Mouse (Mus musculus): Measurements from ENCODE around the gene Senp1. TPM values are rescaled to one million over a fixed set of nuclear protein-coding genes. Genes with fewer than 3 reads are reported as not detected.

Gene Senp1
- polyA plus RNA-seq, 1 experiment: not detected

DNA sequence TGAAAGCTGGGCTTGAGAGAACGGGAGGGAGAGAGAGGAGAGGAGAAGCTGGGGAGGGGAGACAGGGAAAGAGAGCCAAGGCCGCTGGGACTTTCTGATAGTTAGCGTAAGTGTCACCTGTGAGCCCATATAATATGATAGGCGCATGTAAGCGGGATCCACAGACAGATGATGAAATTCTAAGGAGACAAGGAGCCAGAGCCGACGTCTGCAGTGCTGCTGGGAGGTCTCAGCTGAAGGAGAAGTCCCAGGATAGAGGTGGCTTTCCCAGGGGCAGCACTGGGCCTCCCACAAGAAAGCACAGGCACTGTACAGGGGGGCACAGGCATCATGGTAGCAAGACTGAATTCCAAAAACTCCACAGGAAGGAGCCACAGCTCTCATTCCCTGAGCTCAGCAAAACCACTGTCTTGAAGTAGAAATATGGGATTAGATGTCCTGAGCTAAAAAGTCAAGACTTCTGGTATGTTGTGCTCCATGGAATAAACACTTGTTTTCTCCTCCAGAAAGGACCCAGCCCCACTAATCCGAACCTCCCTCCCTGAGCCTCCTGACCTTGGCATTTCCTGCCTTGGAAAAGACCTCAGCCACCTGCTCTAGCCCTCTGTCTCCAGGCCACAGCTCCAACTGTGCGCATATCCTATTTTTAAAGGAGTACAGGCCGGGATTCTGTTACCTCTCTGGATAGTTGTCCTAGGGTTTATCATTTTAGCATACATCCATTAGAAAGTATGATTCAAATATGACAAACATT, 20.7 kb upstream of the Senp1 start:
- Histone ChIP-seq H3K4me3 (ENCODE audit: insufficient read depth, low read depth, low read length) (no peak overlapping the region), H3K27ac (ENCODE audit: insufficient read depth, low read depth, low read length) (no peak overlapping the region), H3K4me1 (ENCODE audit: control insufficient read depth, insufficient read depth, low read length) (peaks cover 19% of the 10 kb centered on the region)
- TF ChIP-seq POLR2A (IDR thresholded peaks at IDR 0.05; ENCODE audit: insufficient read depth, low read depth, low read length) (no peak), CTCF (IDR thresholded peaks at IDR 0.05; ENCODE audit: insufficient read depth, low read depth, low read length) (no peak)
- WGBS: 90% methylated on average over 10 of the region's 10 CpGs

DNA sequence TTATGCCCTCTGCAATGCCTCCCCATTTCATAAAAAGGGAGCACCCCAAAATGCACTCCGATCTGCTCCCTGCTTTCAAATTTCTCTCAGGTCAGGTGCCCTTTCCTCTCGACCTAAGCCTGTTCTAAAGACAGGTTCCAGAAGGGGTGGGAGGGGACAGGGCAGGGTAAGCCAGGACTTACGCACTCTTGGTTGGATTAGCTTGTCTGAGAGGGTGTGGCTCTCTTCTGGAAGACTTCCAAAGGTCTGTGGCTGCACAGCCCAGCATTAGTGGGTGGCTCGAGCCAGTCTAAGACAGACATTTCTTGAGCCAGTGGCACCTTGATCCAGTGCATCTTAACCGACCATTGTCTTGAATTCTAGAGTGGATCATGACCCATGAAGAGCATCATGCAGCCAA, 18.2 kb upstream of the Senp1 start:
- Histone ChIP-seq H3K27ac (ENCODE audit: insufficient read depth, low read depth, low read length) (peak overlapping the region; percentile 42; the same call in 1 of the 2 replicates), H3K4me3 (ENCODE audit: insufficient read depth, low read depth, low read length) (no peak overlapping the region), H3K4me1 (ENCODE audit: control insufficient read depth, insufficient read depth, low read length) (peaks cover 22% of the 10 kb centered on the region)
- no peak for TF ChIP-seq CTCF (IDR thresholded peaks at IDR 0.05; ENCODE audit: insufficient read depth, low read depth, low read length)
- TF ChIP-seq POLR2A (IDR thresholded peaks at IDR 0.05; ENCODE audit: insufficient read depth, low read depth, low read length): no peak
- WGBS: 72% methylated on average over 5 of the region's 5 CpGs

- peak; percentile 78 for TF ChIP-seq POLR2A (IDR thresholded peaks at IDR 0.05; ENCODE audit: insufficient read depth, low read depth, low read length)
- no peak for TF ChIP-seq CTCF (IDR thresholded peaks at IDR 0.05; ENCODE audit: insufficient read depth, low read depth, low read length)
- under 1% methylated on average over 37 of the region's 37 CpGs for WGBS
- peak overlapping the region; percentile 73 for H3K4me3 ChIP-seq (ENCODE audit: insufficient read depth, low read depth, low read length)
Observed at GRCm38 (mm10) chr15:98108297-98109152, 15.0 kb upstream of the Senp1 start.

DNA sequence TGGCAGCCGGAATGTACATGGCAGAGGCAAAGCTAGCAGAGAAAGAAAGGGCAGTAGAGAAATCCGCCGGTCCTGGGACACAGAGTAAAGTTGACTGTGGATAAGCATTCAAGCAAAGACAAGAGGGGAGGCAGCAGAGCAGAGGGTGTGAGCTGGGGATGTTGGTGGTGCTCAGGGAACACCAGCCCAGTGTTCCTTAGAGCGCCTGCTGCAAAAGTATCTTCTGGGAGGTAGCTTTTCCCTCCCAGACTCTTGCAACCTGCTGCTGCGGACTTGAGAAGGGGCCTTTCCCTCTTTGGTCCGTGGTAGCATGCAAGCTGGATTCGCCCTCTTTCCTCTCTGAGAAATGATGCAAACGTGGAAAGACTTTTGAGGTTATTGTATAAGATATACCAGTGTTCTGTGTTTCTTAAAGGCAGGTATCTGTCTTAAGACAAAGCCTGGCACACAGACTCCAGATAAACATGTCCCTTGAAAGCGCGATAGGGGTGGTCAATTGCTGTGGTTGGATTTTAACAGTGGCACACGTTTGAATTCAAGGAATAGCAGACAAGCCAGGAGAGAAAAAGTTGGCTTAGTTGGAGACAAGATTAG, 14.3 kb upstream of the Senp1 start:
- no peak for TF ChIP-seq POLR2A (IDR thresholded peaks at IDR 0.05; ENCODE audit: insufficient read depth, low read depth, low read length)
- no peak for TF ChIP-seq CTCF (IDR thresholded peaks at IDR 0.05; ENCODE audit: insufficient read depth, low read depth, low read length)
- peak overlapping the region; percentile 73 for H3K4me3 ChIP-seq (ENCODE audit: insufficient read depth, low read depth, low read length)
- WGBS: 24% methylated on average over 11 of the region's 11 CpGs
- peaks cover 22% of the 10 kb centered on the region for H3K4me1 ChIP-seq (ENCODE audit: control insufficient read depth, insufficient read depth, low read length)
- peak overlapping the region; percentile 8; the same call in 1 of the 2 replicates for H3K27ac ChIP-seq (ENCODE audit: insufficient read depth, low read depth, low read length)

More at GRCm38 (mm10) chr15:98108297-98109152, 15.0 kb upstream of the Senp1 start:
- peaks cover 22% of the 10 kb centered on the region for H3K4me1 ChIP-seq (ENCODE audit: control insufficient read depth, insufficient read depth, low read length)
- peak overlapping the region; percentile 84 for H3K27ac ChIP-seq (ENCODE audit: insufficient read depth, low read depth, low read length)

- TF ChIP-seq POLR2A (IDR thresholded peaks at IDR 0.05; ENCODE audit: insufficient read depth, low read depth, low read length) (no peak), CTCF (IDR thresholded peaks at IDR 0.05; ENCODE audit: insufficient read depth, low read depth, low read length) (no peak)
- Histone ChIP-seq H3K27ac (ENCODE audit: insufficient read depth, low read depth, low read length) (no peak overlapping the region), H3K4me1 (ENCODE audit: control insufficient read depth, insufficient read depth, low read length) (peaks cover 20% of the 10 kb centered on the region), H3K4me3 (ENCODE audit: insufficient read depth, low read depth, low read length) (no peak overlapping the region)
- 80% methylated on average over 6 of the region's 6 CpGs for WGBS
Observed at GRCm38 (mm10) chr15:98107230-98107629, 13.7 kb upstream of the Senp1 start.

- whole genome bisulfite sequencing: 67% methylated on average over 6 of the region's 6 CpGs
- Histone ChIP-seq H3K27ac (ENCODE audit: insufficient read depth, low read depth, low read length) (no peak overlapping the region), H3K4me3 (ENCODE audit: insufficient read depth, low read depth, low read length) (no peak overlapping the region), H3K4me1 (ENCODE audit: control insufficient read depth, insufficient read depth, low read length) (peaks cover 14% of the 10 kb centered on the region)
- TF ChIP-seq POLR2A (IDR thresholded peaks at IDR 0.05; ENCODE audit: insufficient read depth, low read depth, low read length) (no peak), CTCF (IDR thresholded peaks at IDR 0.05; ENCODE audit: insufficient read depth, low read depth, low read length) (no peak)
Observed at GRCm38 (mm10) chr15:98106506-98106905, 13.0 kb upstream of the Senp1 start.

DNA sequence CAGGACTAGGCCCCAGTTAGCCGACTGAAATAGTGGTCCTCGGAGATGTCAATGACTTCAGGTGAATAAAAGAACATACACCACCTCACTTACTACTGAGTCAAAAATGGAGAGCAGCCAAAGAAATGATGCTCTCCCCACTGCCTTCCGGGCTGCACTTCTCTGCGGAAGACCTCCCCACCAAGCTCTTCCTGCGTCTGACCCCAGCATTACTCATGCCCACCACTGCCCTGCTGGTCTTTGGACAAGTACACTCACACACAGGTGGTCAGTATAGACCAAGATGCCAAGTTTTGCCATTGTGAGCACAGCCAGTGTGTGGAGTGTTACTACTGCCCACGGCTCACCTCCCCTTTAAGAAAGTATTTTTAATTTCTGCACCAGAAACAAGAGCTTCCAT, 8.9 kb upstream of the Senp1 start:
- TF ChIP-seq CTCF (IDR thresholded peaks at IDR 0.05; ENCODE audit: insufficient read depth, low read depth, low read length): no peak
- no peak for TF ChIP-seq POLR2A (IDR thresholded peaks at IDR 0.05; ENCODE audit: insufficient read depth, low read depth, low read length)
- WGBS: 88% methylated on average over 6 of the region's 6 CpGs
- H3K4me3 ChIP-seq (ENCODE audit: insufficient read depth, low read depth, low read length): no peak overlapping the region
- no peak overlapping the region for H3K27ac ChIP-seq (ENCODE audit: insufficient read depth, low read depth, low read length)
- H3K4me1 ChIP-seq (ENCODE audit: control insufficient read depth, insufficient read depth, low read length): no peaks in the 10 kb centered on the region

- H3K4me3 ChIP-seq (ENCODE audit: insufficient read depth, low read depth, low read length): no peak overlapping the region
- H3K4me1 ChIP-seq (ENCODE audit: control insufficient read depth, insufficient read depth, low read length): no peaks in the 10 kb centered on the region
- TF ChIP-seq CTCF (IDR thresholded peaks at IDR 0.05; ENCODE audit: insufficient read depth, low read depth, low read length): no peak
- TF ChIP-seq POLR2A (IDR thresholded peaks at IDR 0.05; ENCODE audit: insufficient read depth, low read depth, low read length): no peak
- no peak overlapping the region for H3K27ac ChIP-seq (ENCODE audit: insufficient read depth, low read depth, low read length)
- 87% methylated on average over 9 of the region's 9 CpGs for WGBS
Observed at GRCm38 (mm10) chr15:98098519-98098918, 5.0 kb upstream of the Senp1 start.
